Mouse (Mus musculus) heart, adult 11 months (tissue): ENCODE measurements at regions not wholly inside any gene's neighbourhood (a gene's known extent, or its start where the extent isn't known, plus 50 kb on each side); places are given as distances from the start of the nearest gene placed in this dataset.

Source experiments
- DNase-seq: peaks from one replicate; pipeline ENCODE4 v3.0.0; 2022

DNA sequence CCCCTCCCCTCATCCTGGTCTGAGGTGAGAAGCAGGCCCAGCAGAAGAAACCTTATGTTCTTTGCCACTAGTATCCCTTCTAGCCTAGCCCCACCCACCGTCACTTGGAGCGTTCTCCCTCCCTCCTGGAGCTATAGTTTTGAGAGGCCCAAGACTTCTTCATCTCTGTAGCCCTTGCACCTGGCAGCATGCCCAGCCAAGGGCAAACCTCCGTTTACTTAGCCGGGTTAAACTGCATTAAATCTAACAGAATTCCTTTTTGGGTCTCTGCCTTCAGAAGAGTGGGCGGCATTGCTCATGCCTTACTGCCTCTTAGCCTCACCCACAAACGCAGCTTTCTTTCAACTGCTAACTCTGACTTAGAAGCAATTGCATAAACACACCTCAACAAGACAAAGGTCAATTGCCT lies 85.3 kb upstream of the Arntl start:
- no peak for DNase-seq

DNA sequence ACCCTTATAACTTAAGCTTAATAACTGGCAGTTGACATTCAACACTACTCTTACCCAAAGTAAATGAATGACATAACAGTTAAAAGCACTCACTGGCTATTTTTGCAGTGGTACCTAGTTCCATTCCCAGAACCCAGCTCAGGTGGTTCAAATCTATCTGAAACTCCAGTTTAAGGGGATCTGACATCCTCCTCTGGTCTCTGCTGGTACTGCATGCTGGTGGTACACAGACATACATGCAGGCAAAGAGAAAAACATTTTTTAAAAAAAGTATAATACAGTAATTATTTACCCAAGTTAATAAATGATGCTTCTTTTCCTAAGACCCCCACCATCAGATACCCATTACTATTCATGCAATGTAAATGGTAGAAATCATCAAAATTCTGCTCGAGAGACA lies 81.3 kb upstream of the Arntl start:
- peak; percentile 6 for DNase-seq

DNA sequence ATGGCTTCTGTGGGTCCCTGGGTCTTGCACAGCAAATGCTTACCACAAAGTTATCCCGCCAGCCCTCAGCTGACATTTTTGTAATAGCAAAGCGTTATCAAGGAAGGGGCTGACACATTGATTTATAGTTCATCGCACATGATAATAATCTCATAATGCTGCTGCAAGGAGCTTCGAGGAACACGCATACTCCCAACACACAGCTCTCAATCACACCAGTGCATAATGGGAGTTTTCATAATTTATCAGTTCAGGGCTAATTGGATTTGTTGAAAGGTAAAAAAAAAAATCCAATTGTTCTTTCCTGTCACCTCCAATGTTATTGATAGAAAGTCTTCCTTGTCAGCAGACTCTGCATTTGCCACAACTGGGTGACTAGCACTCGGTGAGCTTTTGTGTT lies 76.7 kb upstream of the Arntl start:
- DNase-seq, result no peak

DNA sequence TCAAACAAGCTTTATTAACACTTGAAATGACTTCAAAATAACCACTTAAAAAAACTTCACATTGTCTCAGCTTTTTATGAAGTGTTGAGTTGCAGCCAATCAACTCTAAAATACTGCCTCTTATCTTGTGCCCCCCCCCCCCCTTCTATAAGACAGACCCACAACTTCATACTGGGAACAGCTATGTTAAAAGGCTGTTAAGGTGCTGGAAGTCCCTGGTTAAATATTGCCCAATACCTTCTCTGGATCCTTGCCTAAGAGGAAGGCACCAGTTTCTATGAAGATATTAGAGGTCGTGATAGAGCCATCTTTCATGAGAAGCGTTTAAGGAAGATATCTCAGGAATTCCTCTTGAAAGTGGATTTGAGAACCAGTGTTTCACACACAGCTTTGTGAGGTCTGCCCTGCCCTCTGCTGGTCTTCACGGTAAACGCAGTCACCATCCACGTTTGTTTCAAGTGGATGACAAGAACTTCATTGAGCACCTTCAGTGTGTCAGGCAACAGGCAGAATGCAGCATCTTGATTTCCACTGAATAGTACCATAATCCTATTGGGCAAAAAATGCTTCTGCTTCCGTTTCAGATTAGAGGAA lies 75.2 kb upstream of the Arntl start:
- DNase-seq, result no peak

DNA sequence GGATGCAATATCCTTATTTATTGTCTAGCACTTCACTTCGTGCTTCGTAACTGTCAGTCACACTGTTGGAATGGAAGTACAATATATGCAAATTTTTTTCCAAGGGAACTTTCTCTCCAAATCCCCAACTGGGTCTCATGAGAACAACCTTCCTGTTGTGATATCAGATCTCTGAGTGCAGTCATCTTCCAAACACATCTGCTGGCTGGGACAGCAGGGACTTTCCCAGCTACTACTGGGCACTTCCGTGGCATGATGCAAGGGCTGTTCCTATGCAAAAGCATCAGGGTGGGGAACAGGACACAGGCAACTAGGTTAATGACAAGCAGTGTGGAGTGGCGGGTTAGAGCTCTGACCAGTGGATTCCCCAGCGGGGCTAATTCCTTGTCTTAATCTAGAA lies 73.4 kb upstream of the Arntl start:
- DNase-seq, result peak; percentile 91

DNA sequence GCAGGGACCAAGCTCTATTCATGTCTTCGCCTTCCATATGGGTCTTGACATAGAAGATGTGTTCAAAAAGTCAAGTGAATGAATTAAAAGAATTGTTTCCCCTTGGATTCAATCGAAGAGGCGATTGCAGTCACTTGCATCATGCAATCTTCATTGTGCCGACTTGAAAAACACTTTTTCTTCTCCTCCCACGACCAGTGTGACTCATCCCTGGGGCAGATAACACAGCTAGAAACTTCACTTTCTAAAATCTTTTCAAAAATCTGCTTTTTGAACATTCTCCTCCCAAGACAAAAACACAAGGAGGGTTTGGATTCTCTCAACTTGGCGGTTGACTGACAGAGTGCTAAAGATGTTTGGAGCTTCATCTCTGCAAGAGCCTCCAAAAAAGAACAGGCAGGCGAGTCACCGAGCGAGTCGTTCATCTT lies 67.2 kb upstream of the Arntl start:
- DNase-seq, result peak; percentile 85

DNA sequence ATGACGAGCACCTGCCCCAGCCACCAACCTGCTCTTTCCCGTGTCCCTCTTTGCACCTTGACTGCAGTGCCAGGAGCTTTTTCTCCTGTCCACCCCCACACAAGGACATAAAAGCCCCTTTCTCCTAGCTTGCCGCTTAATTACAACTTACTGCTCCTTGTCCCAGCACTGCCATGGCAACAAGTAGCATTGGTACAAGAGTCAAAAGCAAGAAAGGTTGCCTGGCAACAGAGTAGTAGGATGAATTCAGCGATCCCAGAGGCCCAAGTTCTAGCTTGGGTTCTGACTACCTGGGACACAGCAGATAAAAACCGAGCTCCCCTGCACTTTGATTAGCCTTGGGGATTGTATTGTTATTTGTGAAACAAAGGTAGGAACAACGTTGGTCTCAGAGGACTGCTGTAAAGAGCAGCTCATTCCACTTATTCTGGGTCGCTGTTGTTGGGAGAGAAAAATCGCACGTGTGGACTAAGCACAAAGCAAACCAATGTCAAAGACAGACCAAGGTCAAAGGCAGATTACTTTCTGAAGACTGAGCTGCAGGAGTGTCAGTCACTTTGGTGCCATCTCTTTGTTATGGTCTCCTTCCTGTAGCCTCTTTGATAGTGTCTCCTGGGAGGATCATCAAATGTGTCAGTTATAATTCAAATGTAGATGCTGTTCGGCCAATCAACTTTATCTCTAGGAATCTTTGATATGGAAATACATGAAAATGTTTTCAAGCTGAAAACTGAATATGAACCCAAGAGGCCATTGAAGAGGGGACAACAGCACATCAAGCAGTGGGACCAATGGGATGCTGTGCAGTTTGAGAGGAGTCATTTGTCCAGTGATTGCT lies 65.2 kb upstream of the Arntl start:
- peak; percentile 70 for DNase-seq

DNA sequence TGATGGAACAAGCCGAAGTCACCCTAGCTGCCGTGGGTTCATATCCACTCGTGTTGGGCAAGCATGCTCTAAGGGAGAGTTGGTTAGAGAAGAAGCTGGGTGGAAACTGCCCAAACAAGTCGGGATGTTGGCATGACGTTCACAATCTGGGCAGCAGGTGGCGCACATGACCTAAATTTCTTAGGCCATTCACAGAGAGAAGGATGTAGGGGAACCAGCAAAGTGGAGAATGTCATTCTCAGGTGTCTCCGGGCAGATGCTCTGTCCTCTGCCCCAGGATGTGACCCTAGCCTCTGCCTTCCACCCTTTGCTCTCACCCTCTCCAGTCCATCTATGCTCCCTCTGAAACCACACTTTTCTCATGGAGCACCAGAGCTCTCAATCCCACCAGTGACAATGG lies 63.7 kb upstream of the Arntl start:
- peak; percentile 95 for DNase-seq

DNA sequence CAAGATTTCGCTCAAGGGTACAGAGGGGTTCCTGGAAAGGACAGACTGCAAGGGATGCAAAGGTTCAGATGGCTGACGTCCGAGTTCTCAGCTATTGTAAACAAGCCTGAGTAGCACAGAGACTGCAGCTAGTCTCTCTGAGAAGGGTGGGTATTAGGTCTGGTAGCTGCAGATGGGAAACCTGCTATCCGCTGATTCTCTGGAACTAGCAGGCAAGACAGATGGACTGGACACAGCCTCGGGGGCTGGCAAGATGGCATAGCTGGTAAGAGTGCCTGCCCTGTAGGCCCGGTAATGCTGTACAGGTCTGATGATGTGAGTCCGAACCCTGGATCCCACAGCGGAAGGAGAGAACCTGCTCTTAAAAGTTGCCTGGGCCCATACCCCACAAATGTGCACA lies 62.2 kb upstream of the Arntl start:
- no peak for DNase-seq

DNA sequence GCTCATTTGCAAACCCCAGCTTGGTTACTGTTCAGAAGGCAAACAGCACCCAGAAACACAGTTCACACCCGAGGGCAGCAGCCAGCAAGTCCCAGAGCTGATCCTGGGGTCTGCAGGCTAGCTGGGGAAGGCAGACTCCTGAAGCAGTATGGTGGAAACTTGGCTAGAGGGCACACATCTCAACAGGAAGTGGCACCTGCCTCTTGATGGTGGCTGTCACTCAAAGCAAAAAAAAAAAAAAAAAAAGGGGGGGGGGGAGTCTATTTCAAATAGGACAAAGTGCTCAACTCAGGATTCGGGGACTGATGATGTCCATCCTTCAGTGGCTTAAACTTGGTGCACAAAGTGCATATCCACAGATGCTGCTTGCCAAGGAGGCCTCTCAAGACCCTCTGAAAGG lies 61.2 kb upstream of the Arntl start:
- no peak for DNase-seq

DNA sequence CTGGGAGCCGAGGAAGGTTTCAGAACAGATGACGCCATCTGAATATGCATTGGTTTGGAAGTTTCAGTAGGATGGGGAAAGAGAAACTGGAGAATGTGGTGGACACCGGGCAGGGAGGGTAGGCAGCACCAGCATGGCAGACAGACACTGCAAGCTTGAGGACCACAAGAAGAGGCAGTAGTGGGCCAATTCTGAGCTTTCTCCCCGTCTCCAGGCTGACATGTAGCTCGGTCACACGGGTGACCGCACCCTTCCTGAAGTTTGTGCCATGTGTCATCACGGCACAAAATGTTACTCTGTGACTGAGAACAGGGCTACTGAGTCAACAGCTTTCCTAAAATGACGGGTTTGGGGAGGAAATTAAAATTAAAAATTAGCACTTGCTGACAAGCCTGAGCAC lies 60.7 kb upstream of the Arntl start:
- peak; percentile 91 for DNase-seq

DNA sequence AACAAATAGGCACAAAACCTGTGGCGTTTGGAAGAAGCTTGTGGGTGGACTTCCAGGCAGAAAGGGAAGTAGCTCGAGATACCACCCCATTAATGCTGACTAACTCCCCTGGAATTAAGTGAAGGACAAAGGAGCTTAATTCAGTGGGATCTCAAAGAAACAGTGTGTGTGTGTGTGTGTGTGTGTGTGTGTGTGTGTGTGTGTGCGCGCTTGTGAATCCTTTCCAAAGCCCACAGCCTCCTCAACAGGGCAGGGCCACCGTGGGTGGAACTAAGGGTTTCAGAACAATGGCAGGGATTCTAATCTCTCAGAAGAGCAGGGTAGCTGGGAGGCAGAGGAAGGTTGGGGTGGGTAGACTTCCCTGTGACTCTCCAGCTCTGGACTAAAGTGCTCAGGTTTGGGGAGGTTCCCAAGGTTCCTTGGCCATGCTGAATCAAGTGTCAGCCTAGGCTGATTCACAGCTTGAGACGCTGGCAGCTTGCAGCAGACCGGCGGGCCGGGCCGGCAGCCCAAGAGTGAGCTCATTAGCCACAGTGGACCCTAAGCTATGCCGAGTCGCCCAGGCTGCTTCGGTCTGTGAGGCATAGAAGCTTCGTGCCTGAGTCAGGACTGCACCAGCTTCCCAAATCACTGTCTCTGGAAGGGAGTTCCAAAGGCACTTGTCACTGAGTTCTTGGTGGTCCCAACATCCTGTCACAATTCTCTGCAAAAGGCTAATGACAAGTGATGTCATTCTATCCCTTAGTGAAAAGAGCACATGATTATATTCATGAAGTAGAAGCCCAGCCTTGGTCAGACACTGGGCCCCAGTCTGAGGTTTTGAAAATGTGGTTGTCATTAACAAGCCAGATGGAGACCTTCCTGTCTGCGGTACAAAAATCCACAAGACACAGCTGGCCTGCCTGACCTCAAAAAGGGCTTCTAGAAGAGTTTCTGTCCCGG lies 59.6 kb upstream of the Arntl start:
- DNase-seq, result peak; percentile 97

DNA sequence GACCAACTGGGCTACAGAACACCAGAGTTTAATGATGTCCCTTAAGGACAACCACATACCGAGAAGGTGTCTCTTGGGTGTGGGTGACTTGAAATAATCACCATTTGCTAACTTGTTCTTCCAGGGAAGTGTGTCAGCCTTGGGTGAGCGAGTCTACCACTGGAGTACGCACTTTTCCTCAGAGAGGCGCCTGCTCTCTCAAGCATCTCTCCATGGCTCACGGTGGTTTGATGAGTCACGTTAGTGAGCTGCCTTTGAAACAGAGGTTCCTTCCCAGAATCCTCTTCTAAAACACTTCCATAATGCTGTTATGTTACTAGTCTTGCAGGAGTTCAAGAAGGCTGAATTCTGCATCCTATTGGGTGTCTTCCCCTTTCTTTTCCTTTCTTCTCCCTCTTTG lies 58.6 kb upstream of the Arntl start:
- DNase-seq, result no peak

DNA sequence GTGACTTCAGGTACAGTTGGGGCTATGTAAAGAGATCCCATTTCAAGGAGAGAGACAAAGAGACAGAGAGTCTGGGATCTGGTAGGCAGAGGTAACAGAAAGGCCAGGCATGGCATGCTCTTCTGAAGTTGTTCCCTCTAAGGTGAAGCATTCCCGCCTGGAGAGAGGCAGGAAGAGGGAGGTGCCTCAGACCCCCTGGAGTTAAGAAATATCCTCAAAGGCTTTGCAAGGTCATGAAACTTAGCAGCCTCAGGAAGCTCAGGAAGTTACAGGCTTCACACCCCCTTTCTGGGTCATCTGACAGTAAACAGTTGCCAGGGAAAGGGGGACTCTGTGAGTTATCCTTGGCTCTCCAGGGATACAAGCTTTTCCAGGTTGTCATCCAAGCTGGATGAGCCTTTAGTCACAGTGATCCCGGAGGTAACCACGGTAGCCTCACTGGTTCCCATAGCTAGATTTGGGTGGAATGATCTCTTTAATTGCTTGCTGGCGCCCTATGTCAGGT lies 57.2 kb upstream of the Arntl start:
- DNase-seq, result peak; percentile 92

DNA sequence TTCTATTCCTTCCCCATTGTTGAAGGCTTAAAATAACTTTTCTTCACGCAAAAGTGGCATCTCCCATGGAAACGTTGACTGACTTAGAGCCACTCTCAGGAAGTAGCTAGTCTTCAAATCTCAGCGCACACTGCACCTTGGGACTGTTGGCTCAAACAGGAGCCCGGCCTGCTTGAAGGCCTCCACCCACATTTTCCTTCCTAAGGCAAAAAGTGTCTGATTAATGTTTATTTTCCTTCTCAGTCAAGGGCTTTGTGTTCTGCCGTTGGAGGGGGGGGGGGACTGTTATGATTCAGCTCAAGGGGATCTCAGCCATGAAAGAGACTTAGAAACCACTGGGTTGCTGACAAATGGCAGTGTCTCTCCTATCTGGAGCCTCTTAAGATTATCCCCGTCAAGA lies 56.5 kb upstream of the Arntl start:
- DNase-seq, result peak; percentile 95

DNA sequence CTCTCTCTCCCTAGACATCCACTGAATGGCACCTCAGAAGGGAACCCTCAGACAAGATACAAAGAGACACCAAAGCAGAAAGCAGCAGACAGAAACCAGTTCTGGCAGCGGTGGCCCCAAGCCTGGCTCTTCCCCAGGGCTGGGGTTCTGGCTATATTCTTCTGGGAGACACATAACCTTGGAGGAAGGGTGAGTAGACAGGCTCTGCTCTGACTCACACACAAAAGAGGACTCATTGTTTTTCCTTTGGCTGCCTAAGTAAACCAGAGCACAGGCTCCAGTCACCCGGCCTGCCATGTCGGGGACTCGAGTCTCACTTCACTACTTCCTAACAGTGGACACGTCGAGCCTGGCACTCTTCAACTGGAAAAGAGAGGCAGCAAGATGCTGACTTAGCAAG lies 55.8 kb upstream of the Arntl start:
- peak; percentile 95 for DNase-seq

DNA sequence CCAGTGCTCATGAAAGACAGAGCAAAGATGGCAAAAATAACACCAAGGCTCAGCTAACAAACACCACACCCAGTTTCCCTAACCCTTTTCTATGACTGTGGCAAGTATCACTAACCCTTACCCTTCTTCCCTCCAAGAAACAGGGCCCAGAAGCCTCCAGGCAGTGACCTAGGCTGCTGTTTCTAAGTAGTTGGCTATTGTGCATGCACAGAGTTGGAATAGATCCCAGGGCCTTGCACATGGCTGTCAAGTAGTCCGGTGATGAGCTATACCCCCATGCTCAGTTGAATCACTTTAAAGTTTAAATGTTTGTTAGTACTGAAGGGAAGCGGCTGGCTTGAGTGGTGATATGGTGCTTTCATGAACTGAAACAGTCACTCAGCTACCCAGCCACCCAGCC lies 53.9 kb upstream of the Arntl start:
- no peak for DNase-seq

DNA sequence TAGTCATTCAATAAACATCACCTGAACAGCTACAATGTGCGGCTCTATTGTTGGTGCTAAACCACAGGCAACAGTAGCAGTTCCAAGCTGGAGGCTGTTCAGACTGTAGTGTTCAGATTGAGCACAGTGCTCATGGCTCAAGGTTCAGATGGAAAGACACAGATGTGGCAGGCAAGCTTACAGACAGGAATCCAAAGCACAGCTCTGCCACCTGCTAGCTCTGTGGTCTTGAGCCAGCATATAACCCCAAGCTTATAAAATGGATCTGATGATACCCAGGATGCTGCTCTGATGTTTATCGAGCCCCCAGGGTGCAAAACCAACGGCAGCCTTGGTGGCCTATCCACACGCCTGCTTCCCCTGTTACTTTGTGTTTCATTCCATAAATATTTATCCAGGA lies 53.2 kb upstream of the Arntl start:
- no peak for DNase-seq

DNA sequence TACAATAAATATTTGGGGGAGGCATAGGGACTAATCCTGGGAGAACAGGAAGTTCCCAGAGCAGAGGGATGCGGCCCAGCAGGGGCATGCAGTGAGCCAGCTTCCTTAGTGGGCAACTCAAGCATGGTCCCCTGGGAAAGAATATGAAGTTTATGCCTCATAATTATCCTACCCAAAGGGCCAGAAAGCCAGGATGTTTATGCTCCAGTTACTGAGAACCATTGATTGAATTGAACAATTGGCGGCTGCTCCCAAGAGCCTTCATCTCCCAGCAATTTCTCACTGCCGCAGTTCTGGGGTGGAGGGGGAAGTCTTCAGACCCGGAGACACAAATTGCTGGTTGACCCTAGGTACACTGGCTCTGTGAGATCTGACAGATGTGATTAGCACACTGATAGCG lies 50.9 kb upstream of the Arntl start:
- no peak for DNase-seq

DNA sequence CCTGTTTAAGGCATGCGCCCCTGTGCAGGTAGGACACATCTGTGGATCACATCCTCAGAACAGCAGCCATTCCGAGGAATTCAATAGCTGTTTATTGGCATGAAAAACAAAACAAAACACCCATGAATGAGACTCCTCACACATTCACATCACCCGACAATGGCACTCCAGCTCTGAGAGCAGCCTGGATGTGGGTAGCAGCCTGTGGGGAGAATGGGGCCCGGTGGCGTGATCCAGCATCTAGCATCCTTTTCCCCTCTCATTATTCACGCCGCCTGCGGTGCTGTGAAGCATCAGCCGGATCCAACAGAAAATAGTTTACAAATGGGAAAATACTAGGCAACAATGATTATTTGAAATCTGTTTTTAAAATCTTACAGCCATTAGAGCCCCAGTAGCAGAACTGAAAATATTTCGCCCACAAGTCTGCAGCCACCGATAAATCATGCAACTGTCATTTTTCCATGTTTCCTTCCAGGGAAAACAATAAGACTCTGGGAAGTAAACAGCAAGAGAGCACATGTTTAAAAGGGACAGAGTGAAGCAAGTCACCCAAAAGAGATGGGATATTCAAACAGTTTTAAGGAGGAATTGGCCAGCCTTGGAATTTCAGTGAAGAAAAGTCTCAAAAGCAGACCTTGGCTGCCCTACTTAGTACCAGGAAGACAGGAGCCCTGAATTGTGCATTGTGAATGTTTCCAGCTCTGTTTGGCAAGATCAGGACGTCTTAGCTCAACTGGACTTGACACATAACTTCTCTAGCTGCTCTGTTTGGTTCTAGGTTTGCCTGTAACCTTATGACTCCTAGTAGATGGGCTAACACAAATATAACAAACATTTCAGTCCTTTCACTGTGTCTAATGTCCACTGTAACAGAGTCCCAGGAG lies 50.2 kb upstream of the Arntl start:
- no peak for DNase-seq
